Mouse (Mus musculus) G1E (cell line): ENCODE results near the gene B230104I21Rik. TPM values are rescaled to one million over a fixed set of nuclear protein-coding genes. Genes with fewer than 3 reads are reported as not detected.
A peak's percentile ranks its signal among the peaks of the same experiment; 100 is the strongest.

Experiments
- ATAC-seq: 2 replicates; pipeline ENCODE4 v1.8.0; 2016; ENCODE audit warnings: mild to moderate bottlenecking; ENCODE audit not compliant: insufficient number of reproducible peaks, poor library complexity, low FRiP score, severe bottlenecking; ENCODE audit errors: extremely low read depth
- DNase-seq: peaks from one replicate; pipeline ENCODE4 v3.0.0; 2012; ENCODE audit warnings: low spot score
- H3K27me3 ChIP-seq: 2 replicates; pipeline ENCODE4 v1.6.1; 2012; ENCODE audit warnings: mild to moderate bottlenecking, low read length, inconsistent platforms; ENCODE audit not compliant: insufficient read depth
- H3K36me3 ChIP-seq: replicated peaks from 2 replicates; pipeline ENCODE3; 2012; ENCODE audit warnings: mild to moderate bottlenecking, inconsistent platforms
- H3K4me1 ChIP-seq: 2 replicates; pipeline ENCODE4 v1.6.1; 2012; ENCODE audit warnings: low read depth, low read length, inconsistent platforms, mixed read lengths; ENCODE audit not compliant: insufficient read depth
- H3K4me3 ChIP-seq: 2 replicates; pipeline ENCODE4 v1.5.1; 2012; ENCODE audit warnings: low read depth, mild to moderate bottlenecking, inconsistent platforms, low read length, moderate library complexity, mixed read lengths
- H3K9me3 ChIP-seq: replicated peaks from 2 replicates; pipeline ENCODE4 v1.6.1; 2012; ENCODE audit warnings: inconsistent platforms
- CTCF ChIP-seq: IDR thresholded peaks from 2 replicates; pipeline ENCODE4 v1.5.1; 2012; ENCODE audit warnings: low read depth, low read length, inconsistent platforms, mixed read lengths
- GATA1 ChIP-seq: IDR thresholded peaks from 2 replicates; pipeline ENCODE4 v1.6.1; 2012; ENCODE audit warnings: borderline replicate concordance, low read length, inconsistent platforms, mixed read lengths
- GATA2 ChIP-seq: IDR thresholded peaks from 2 replicates; pipeline ENCODE4 v1.6.1; 2012; ENCODE audit warnings: low read depth, low read length, inconsistent platforms, borderline replicate concordance
- POLR2AphosphoS5 ChIP-seq: IDR thresholded peaks from 2 replicates; pipeline ENCODE4 v1.6.1; 2012; ENCODE audit warnings: low read depth, low read length, inconsistent platforms; ENCODE audit not compliant: insufficient replicate concordance
- TAL1 ChIP-seq: conservative IDR thresholded peaks from 2 replicates; pipeline ENCODE4 v1.6.1; 2012; ENCODE audit warnings: low read depth, low read length, inconsistent platforms, mixed read lengths
- polyA plus RNA-seq: library from polyadenylated mRNA; stranded (reverse); fragments of >175 nt; gene quantifications from 2 replicates; pipeline ENCODE4 v1.2.3, GENCODE M21; 2012
- total RNA-seq, 2 experiments: library from RNA; stranded (forward) in 1 of 2; stranded (reverse) in 1 of 2; fragments of 200-1000 nt in 1 of 2; fragments of >200 nt in 1 of 2; fragmentation: Nextera tagmentation in 1 of 2; gene quantifications; 2 replicates each; pipeline ENCODE4 v1.2.3; 2014 to 2017

The B230104I21Rik gene
- total and polyA plus RNA-seq, 3 experiments, result not detected

DNA sequence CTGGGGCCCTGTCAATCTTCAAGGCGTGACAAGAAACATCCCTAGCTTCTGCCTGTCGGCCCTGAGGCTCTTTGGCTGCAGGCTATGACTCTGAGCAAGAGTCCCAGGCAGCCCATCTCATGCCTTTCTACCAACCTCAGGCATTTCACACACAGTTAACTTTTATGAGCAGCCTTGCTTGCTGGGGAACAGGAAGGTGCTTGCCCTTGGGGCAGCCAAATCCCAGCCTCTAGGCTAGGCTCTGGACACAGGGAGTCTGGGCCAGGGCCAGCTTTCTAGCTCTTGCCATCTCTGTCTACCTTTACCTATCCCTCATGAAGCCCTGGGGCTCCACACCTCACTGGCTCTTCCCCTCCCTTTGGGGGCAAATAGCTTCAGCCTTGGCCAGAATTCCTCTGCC lies 53.7 kb downstream of the B230104I21Rik start:
- Histone ChIP-seq H3K4me1 (no peaks in the 10 kb centered on the region), H3K36me3 (no peaks in the 10 kb centered on the region), H3K27me3 (no peaks in the 10 kb centered on the region), H3K4me3 (no peak overlapping the region), H3K9me3 (peaks cover 98% of the 10 kb centered on the region)
- TF ChIP-seq CTCF (no peak), POLR2AphosphoS5 (no peak), GATA1 (no peak), TAL1 (no peak), GATA2 (no peak)
- no peak for ATAC-seq
- no peak for DNase-seq

DNA sequence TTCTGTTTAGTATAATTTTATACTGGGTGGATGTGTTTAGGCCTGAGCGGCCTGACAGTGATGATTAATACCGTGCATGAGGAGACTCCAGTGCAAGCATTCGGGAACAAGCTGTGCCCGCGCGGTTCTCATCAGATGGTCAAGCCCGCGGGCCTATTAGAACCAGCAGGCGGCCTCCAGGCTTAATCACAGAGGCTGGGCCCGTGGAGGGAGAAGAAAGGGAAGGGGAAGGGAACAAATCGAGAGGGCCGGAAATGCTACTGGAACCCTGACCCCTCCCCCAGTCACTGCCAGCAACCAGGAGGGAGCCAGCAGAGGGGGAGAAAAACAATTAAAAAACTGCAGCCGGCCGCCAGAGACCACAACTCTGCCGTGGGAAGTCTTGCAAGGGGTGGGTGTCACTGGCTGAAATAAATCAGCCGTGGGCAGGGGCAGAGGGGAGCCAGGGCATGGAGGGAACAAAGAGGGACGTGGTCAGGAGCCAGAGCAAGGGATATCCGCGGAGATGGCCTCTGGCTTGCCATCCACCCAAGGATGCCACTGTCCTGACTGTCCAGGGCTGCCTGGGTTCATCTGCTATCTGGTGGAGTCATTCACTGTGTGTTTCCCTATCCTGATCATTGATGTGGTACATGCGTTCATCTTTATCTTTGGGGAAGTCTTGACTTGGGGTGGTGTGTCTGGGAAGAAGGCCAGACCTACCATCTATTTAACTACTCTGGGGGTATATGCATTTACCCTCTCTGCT lies 54.6 kb downstream of the B230104I21Rik start:
- Histone ChIP-seq H3K36me3 (no peaks in the 10 kb centered on the region), H3K4me3 (peak overlapping the region; percentile 20; the same call in 1 of the 2 replicates), H3K9me3 (peaks cover 98% of the 10 kb centered on the region), H3K27me3 (no peaks in the 10 kb centered on the region), H3K4me1 (no peaks in the 10 kb centered on the region)
- TF ChIP-seq GATA2, result no peak
- TF ChIP-seq TAL1, result no peak
- TF ChIP-seq CTCF, result no peak
- TF ChIP-seq POLR2AphosphoS5, result no peak
- no peak for TF ChIP-seq GATA1
- ATAC-seq, result no peak
- no peak for DNase-seq

DNA sequence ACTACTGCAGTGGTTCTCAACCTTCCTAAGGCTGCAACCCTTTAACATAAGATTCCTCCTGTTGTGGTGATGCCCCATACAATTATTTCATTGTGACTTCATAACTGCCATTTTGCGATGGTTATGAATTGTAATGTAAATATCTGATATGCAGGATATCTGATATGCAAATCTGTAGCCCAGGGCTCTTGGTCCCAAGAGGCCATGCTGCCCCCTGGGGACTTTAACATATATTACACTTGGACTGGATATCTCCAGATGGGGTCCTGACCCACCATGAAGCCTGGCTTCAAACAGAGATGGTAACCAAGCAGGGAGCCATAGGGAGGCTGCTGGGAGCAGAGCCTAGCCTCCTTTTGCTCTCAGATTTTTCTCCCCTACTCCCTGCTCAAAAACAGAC lies 56.7 kb downstream of the B230104I21Rik start:
- Histone ChIP-seq H3K36me3 (no peaks in the 10 kb centered on the region), H3K9me3 (peaks cover 95% of the 10 kb centered on the region), H3K27me3 (no peaks in the 10 kb centered on the region), H3K4me1 (no peaks in the 10 kb centered on the region), H3K4me3 (no peak overlapping the region)
- TF ChIP-seq TAL1, result no peak
- no peak for TF ChIP-seq GATA1
- TF ChIP-seq CTCF, result no peak
- TF ChIP-seq GATA2, result no peak
- no peak for TF ChIP-seq POLR2AphosphoS5
- DNase-seq (no peak), ATAC-seq (no peak)

DNA sequence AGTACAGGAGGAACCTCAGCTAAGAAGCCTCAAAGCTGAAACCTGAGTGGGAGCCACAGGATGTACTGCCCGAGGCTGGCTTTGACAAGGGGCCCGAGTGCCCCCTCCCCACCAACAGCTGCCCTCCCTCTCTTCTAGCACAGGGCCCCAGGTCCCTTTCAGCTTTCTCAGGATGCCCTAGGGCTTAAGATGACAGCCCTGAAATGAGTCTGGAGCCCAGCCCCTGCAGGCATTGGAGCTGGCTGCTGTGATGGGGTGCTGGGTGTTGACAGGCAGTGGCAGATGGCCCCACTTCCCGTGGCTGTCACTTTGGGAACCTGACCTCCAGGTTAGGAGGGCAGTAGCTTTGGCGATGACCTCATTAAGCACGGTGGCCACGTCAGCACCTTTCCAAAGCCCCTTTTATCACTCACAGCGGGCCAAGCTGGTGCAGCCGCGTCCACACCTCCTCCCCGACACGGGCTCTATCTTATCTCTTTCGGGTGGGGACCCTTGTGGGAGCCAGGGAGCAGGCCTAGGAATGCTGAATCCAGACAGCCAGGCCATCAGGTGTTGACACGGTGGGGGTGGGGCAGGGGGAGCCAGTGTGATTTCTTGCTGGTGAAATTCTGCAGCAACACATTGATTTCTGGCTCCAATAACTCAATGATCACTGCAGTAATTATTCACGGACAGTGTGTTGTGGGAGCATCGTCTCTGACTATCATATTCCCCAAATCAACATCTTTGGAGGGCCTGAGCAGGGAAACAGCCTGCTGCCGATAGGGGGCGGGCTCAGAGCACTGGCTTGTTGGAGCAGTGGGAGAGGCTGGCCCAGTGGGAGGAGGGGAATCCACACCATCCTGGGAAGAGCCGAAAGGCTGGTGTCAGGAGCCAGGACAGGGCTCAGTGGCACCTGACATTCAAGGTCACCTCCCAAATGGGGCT lies 57.5 kb downstream of the B230104I21Rik start:
- H3K4me3 ChIP-seq, result peak overlapping the region; percentile 23; the same call in 1 of the 2 replicates
- H3K27me3 ChIP-seq, result no peaks in the 10 kb centered on the region
- TF ChIP-seq CTCF (no peak), POLR2AphosphoS5 (no peak), TAL1 (no peak), GATA1 (no peak), GATA2 (no peak)
- no peaks in the 10 kb centered on the region for H3K4me1 ChIP-seq
- no peak for DNase-seq
- H3K9me3 ChIP-seq, result peaks cover 89% of the 10 kb centered on the region
- H3K36me3 ChIP-seq, result no peaks in the 10 kb centered on the region
- ATAC-seq, result no peak

DNA sequence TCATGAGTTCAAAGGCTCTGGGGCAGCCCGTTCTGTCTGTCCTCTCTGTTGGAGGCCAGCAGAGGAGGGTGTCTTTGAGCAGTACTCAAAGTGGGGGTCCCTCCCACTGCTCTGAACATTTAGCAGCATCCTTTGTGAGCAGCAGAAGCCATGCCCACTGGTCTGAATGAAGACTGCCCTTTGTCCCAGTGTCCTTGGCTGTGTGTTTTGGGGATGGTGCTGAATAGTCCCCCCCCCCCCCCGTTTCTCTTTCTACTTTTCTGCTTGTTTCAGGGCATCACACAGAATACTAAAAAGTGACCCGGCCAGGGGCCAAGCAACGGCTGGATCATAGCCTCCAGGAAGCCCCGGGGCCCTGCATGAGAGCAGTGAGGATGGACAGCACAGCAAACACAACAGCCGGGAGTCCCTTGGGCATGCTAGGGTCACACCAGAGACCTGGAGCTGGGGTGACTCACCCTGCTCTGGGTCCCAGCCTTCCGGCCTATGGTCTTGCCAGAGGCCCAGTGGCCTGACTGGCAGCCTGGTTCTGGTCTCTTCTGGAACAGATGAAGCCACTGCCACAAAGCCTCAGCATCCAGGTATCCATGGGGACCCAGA lies 58.3 kb downstream of the B230104I21Rik start:
- no peak overlapping the region; the same call in 1 of the 2 replicates for H3K4me3 ChIP-seq
- ATAC-seq, result no peak
- TF ChIP-seq CTCF (no peak), POLR2AphosphoS5 (no peak), TAL1 (no peak), GATA1 (no peak), GATA2 (no peak)

DNA sequence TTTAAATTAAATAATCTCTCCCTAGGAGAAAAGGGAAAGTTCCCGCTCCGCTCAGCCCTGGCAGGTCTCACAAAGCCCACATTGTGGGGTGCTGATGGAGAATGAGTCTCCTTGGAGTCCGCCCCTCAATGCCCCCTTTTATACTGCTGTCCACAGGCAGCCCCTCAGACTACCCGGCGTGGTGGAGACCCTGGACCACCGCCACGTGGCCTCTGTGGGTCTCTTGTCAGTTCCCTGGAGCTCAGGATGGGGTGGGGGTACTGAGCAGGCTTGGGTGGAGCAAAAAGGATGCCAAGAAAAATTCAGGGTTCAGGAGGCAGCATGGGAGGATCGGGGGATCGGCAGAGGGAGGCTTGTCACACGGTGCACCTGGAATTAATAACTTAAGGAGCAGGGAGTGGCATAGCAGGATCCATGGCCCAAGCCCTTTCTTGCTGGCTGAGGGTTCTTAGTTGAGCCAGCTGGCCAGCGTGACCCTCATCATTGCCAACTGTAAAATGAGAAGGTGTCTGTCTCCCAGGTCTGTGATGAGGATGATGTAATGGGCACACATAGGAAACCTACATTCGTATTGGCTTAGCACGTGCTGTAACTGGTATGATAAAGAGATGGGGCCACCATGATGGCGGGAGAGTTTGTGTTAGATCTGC lies 60.9 kb downstream of the B230104I21Rik start:
- peaks cover 86% of the 10 kb centered on the region for H3K9me3 ChIP-seq
- H3K4me3 ChIP-seq, result no peak overlapping the region; the same call in 1 of the 2 replicates
- no peaks in the 10 kb centered on the region for H3K4me1 ChIP-seq
- no peaks in the 10 kb centered on the region for H3K27me3 ChIP-seq
- H3K36me3 ChIP-seq, result no peaks in the 10 kb centered on the region
- no peak for DNase-seq
- ATAC-seq, result no peak
- TF ChIP-seq POLR2AphosphoS5 (no peak), GATA2 (no peak), TAL1 (no peak), GATA1 (no peak), CTCF (no peak)

More for the DNA sequence above, 58.3 kb downstream of the B230104I21Rik start:
- peaks cover 86% of the 10 kb centered on the region for H3K9me3 ChIP-seq
- H3K27me3 ChIP-seq, result no peaks in the 10 kb centered on the region
- no peaks in the 10 kb centered on the region for H3K36me3 ChIP-seq
- DNase-seq, result no peak
- H3K4me1 ChIP-seq, result no peaks in the 10 kb centered on the region

Other genes with a start within 250 kb of the B230104I21Rik start
- gene Trp73, start 195.9 kb upstream of the B230104I21Rik start, total RNA-seq (2014; fragmentation: Nextera tagmentation), result not detected in 2 replicates
- gene Trp73, start 195.9 kb upstream of the B230104I21Rik start, total RNA-seq (2017), result under 0.01 and 0.12 TPM in 2 replicates
- not detected in 2 replicates for gene Trp73, start 195.9 kb upstream of the B230104I21Rik start, polyA plus RNA-seq
- 6.9 and 7.2 TPM in 2 replicates for gene Wrap73, start 193.8 kb upstream of the B230104I21Rik start, total RNA-seq (2014; fragmentation: Nextera tagmentation)
- 19.4 and 23.4 TPM in 2 replicates for gene Wrap73, start 193.8 kb upstream of the B230104I21Rik start, total RNA-seq (2017)
- 16.6 and 21.5 TPM in 2 replicates for gene Wrap73, start 193.8 kb upstream of the B230104I21Rik start, polyA plus RNA-seq
- gene Tprgl, start 175.5 kb upstream of the B230104I21Rik start, total RNA-seq (2014; fragmentation: Nextera tagmentation), result 44.7 and 55.8 TPM in 2 replicates
- 51.1 and 58.2 TPM in 2 replicates for gene Tprgl, start 175.5 kb upstream of the B230104I21Rik start, total RNA-seq (2017)
- gene Tprgl, start 175.5 kb upstream of the B230104I21Rik start, polyA plus RNA-seq, result 60.8 and 61.4 TPM in 2 replicates
- gene Megf6, start 165.4 kb upstream of the B230104I21Rik start, total RNA-seq (2014; fragmentation: Nextera tagmentation), result not detected in 2 replicates
- 0.05 and 0.23 TPM in 2 replicates for gene Megf6, start 165.4 kb upstream of the B230104I21Rik start, total RNA-seq (2017)
- 0.01 and 0.07 TPM in 2 replicates for gene Megf6, start 165.4 kb upstream of the B230104I21Rik start, polyA plus RNA-seq
- gene Arhgef16, start 34.5 kb upstream of the B230104I21Rik start, total RNA-seq (2014; fragmentation: Nextera tagmentation), result not detected in 2 replicates
- 0.06 and 0.11 TPM in 2 replicates for gene Arhgef16, start 34.5 kb upstream of the B230104I21Rik start, total RNA-seq (2017)
- not detected in 2 replicates for gene Arhgef16, start 34.5 kb upstream of the B230104I21Rik start, polyA plus RNA-seq